Mouse (Mus musculus) testis, adult 2 months (tissue): ENCODE results near the gene Glo1. TPM values are rescaled to one million over a fixed set of nuclear protein-coding genes. Genes with fewer than 3 reads are reported as not detected.
A peak's percentile ranks its signal among the peaks of the same experiment; 100 is the strongest.

ENCODE experiments used
- H3K27ac ChIP-seq: fragments of 200-500 bp; 2 replicates; pipeline ENCODE4 v1.5.1; 2012; ENCODE audit warnings: low read depth, low read length; ENCODE audit not compliant: control insufficient read depth, insufficient read depth
- H3K27me3 ChIP-seq: fragments of 200-500 bp; 2 replicates; pipeline ENCODE4 v1.6.1; 2012; ENCODE audit warnings: mild to moderate bottlenecking, low read length, moderate library complexity; ENCODE audit not compliant: control insufficient read depth, insufficient read depth
- H3K36me3 ChIP-seq: fragments of 200-500 bp; 2 replicates; pipeline ENCODE4 v1.6.1; 2012; ENCODE audit warnings: mild to moderate bottlenecking, low read length; ENCODE audit not compliant: control insufficient read depth, insufficient read depth
- H3K4me1 ChIP-seq: fragments of 200-500 bp; 2 replicates; pipeline ENCODE4 v1.6.1; 2012; ENCODE audit warnings: low read length; ENCODE audit not compliant: control insufficient read depth, insufficient read depth
- H3K4me3 ChIP-seq: fragments of 200-500 bp; 2 replicates; pipeline ENCODE4 v1.5.1; 2012; ENCODE audit warnings: low read depth, mild to moderate bottlenecking, low read length, moderate library complexity, mixed read lengths; ENCODE audit not compliant: control insufficient read depth
- CTCF ChIP-seq: fragments of 200-500 bp; IDR thresholded peaks from 2 replicates; pipeline ENCODE4 v1.5.1; 2012; ENCODE audit warnings: low read depth, mild to moderate bottlenecking, inconsistent platforms, low read length, moderate library complexity; ENCODE audit not compliant: control insufficient read depth, insufficient read depth, insufficient replicate concordance
- POLR2A ChIP-seq: fragments of 200-500 bp; IDR thresholded peaks from 2 replicates; pipeline ENCODE4 v1.6.1; 2012; ENCODE audit warnings: low read depth, mild to moderate bottlenecking, inconsistent platforms, low read length, moderate library complexity; ENCODE audit not compliant: control insufficient read depth
- polyA plus RNA-seq: library from polyadenylated mRNA; depleted of rRNA; stranded (reverse); fragments of >200 nt; gene quantifications from 2 replicates; pipeline ENCODE4 v1.2.3, GENCODE M21; 2012

Glo1 gene
- polyA plus RNA-seq, 1 experiment = 23.5 TPM

DNA sequence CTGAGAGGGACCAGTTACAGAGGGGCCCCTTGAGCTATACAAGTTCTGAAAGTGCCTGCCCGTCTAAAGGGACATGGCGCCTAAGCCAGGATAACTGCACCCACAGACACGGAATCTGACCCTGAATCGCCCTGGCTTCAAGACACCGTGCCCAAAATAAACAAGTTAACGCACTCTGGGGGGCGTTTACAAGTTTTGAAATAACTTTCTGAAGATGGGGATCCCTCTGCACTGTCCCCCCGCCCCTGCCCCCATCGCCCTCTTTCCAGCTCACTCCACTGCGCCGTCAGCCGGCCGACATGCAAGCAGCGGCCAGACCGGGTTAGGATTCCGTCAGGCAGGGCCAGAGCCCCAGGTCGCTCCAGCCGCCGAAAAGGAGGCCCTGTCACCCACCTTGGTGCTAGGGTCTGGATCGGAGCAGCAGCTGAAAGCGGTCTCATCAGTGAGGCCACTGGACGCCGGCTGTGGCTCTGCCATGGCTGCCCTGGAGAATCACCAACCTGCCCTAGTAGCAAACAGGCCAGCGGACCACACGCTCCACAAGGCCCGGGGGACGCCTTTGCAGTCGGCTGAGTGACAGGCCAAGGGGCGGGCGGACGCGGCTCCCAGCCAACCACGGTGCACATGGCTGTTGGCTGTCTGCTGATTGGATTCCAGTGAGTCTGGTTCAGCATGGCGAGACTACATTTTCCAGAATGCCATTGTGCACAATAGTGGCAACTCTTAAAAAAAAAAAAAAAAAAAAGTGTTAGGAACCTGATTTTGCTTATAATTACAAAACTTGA is 14.4 kb downstream of the Glo1 start:
- Histone ChIP-seq H3K4me3 (peak overlapping the region; percentile 97), H3K27ac (peak overlapping the region; percentile 89), H3K4me1 (peaks cover 6% of the 10 kb centered on the region), H3K36me3 (no peaks in the 10 kb centered on the region), H3K27me3 (no peaks in the 10 kb centered on the region)
- TF ChIP-seq CTCF (no peak), POLR2A (peak; percentile 71)

DNA sequence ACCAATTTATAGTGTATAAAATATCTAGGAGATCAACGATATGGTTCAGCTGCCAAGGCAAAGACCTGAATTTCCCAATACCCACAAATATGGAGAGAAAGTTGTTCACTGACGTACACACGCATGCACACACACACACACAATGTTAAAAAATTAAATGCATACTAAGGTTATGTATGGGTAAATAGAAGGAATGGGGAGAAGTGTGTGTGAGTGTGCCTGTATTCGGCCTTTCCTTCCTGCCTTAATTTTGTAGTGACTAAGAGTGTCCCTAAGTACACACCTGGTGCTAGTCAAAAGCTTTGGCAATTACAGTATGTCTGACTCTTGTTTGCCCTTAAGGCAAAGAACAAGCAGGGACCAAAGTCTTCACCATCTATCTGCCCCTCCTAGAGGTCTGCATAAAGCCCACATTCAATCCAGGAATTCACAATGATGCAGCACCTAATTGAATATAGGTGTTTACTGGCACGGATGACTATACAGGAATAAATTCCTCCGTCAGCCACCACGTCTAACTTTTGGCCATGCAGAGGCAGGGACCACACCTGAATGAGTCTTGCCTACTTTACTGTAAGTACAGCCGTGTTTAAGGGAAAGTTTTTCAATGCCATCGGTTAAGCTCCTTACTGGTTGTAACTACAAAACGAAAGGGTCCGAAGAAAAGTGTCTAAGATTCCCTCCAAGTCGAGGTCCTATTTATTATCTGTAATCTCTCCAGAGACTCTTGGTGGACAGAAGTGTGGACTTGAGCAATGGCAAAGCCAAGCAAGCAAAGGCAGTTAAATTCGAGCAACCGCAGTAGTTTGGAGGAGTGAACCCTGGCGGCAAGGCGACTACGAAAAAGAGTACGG is 15.2 kb downstream of the Glo1 start:
- Histone ChIP-seq H3K36me3 (no peaks in the 10 kb centered on the region), H3K27me3 (no peaks in the 10 kb centered on the region), H3K4me3 (peak overlapping the region; percentile 97), H3K4me1 (peaks cover 6% of the 10 kb centered on the region), H3K27ac (peak overlapping the region; percentile 89; the same call in 1 of the 2 replicates)
- TF ChIP-seq POLR2A = no peak
- no peak for TF ChIP-seq CTCF

GRCm38 (mm10) chr17:30610739-30611138 is 15.9 kb downstream of the Glo1 start:
- TF ChIP-seq POLR2A (no peak), CTCF (no peak)

GRCm38 (mm10) chr17:30609980-30610307 is 16.7 kb downstream of the Glo1 start:
- no peak for TF ChIP-seq CTCF
- Histone ChIP-seq H3K27me3 (no peaks in the 10 kb centered on the region), H3K36me3 (no peaks in the 10 kb centered on the region), H3K4me1 (peaks cover 6% of the 10 kb centered on the region), H3K27ac (no peak overlapping the region), H3K4me3 (no peak overlapping the region)

More at GRCm38 (mm10) chr17:30610739-30611138, 15.9 kb downstream of the Glo1 start:
- H3K36me3 ChIP-seq = no peaks in the 10 kb centered on the region
- no peak overlapping the region for H3K27ac ChIP-seq
- H3K27me3 ChIP-seq = no peaks in the 10 kb centered on the region
- peaks cover 6% of the 10 kb centered on the region for H3K4me1 ChIP-seq
- no peak overlapping the region for H3K4me3 ChIP-seq

GRCm38 (mm10) chr17:30609305-30609979 is 17.2 kb downstream of the Glo1 start:
- TF ChIP-seq POLR2A = no peak
- TF ChIP-seq CTCF = no peak
- H3K4me1 ChIP-seq = peaks cover 6% of the 10 kb centered on the region
- no peak overlapping the region for H3K27ac ChIP-seq
- H3K4me3 ChIP-seq = no peak overlapping the region
- no peaks in the 10 kb centered on the region for H3K27me3 ChIP-seq
- H3K36me3 ChIP-seq = no peaks in the 10 kb centered on the region

- Histone ChIP-seq H3K4me3 (no peak overlapping the region), H3K27ac (no peak overlapping the region), H3K36me3 (no peaks in the 10 kb centered on the region), H3K27me3 (no peaks in the 10 kb centered on the region), H3K4me1 (peaks cover 6% of the 10 kb centered on the region)
- TF ChIP-seq CTCF (no peak), POLR2A (no peak)
Observed at GRCm38 (mm10) chr17:30607909-30608495, 18.7 kb downstream of the Glo1 start.

DNA sequence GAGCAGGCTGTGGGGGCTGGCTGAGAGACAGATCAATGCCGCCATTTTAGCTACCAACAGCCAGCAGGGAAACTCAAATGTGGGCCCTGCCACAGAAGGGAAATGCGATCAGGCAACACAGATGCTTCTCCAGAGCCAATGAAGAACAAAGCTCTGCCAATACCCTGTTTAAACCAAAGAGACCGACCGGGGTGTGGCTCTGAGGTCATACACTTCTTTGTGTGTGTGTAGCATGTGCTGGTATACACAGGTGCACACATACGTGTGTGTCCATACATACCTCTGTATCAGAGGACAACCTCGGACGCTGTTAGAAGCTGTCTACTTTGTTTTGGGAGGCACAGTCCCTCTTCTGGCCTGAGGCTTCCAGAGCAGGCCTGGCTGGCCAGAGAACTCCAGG is 19.3 kb downstream of the Glo1 start:
- H3K27ac ChIP-seq = no peak overlapping the region
- TF ChIP-seq POLR2A = no peak
- TF ChIP-seq CTCF = no peak
- H3K36me3 ChIP-seq = no peaks in the 10 kb centered on the region
- no peaks in the 10 kb centered on the region for H3K27me3 ChIP-seq
- peaks cover 6% of the 10 kb centered on the region for H3K4me1 ChIP-seq
- no peak overlapping the region for H3K4me3 ChIP-seq
